Mouse (Mus musculus): ENCODE measurements around the gene Lmf1. TPM values are rescaled to one million over a fixed set of nuclear protein-coding genes. Genes with fewer than 3 reads are reported as not detected.

The Lmf1 gene
- polyA plus RNA-seq, 1 experiment from 2014 or later: 28.2 TPM

DNA sequence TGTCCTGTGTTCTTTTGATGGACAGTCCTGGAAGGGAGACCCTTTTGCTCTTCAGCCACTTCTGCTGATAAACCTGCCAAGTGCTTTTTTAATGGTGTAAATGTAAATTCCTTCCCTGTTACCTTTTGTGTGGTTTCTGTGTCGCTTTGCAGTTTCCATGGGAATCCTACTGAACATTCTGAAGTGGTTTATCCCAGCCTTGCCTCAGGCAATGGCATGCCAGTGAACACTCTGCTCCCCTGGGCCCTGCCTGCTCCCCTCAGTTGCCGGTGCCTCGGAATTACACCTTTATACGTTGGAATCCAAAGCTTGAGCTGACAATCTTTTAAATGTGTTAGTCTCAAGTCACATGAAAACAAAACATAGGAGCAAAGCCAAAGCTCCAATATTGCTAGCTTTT is 62.1 kb downstream of the Lmf1 start:
- Histone ChIP-seq H3K9ac (ENCODE audit: low read depth, low read length) (no peak overlapping the region), H3K9me3 (ENCODE audit: control insufficient read depth, low read length) (no peaks in the 10 kb centered on the region), H3K27ac (ENCODE audit: low read depth, low read length) (0 out of 2 replicates have a peak overlapping the region, but pooled peaks have one; percentile 9), H3K4me2 (ENCODE audit: low read length) (no peak overlapping the region), H3K4me1 (ENCODE audit: control insufficient read depth, insufficient read depth, low read depth, low read length) (peaks cover 11% of the 10 kb centered on the region), H3K4me3 (ENCODE audit: low read length) (no peak overlapping the region), H3K27me3 (replicated peaks; ENCODE audit: control insufficient read depth, insufficient read depth, low read length) (no peaks in the 10 kb centered on the region), H3K36me3 (ENCODE audit: control insufficient read depth, insufficient read depth, low read length) (no peaks in the 10 kb centered on the region)
- no peak for ATAC-seq
- WGBS: 36% methylated on average over 4 of the region's 4 CpGs

- Histone ChIP-seq H3K27ac (ENCODE audit: low read depth, low read length) (no peak overlapping the region), H3K9me3 (ENCODE audit: control insufficient read depth, low read length) (no peaks in the 10 kb centered on the region), H3K27me3 (replicated peaks; ENCODE audit: control insufficient read depth, insufficient read depth, low read length) (no peaks in the 10 kb centered on the region), H3K9ac (ENCODE audit: low read depth, low read length) (no peak overlapping the region), H3K4me1 (ENCODE audit: control insufficient read depth, insufficient read depth, low read depth, low read length) (peaks cover 11% of the 10 kb centered on the region), H3K4me2 (ENCODE audit: low read length) (no peak overlapping the region), H3K36me3 (ENCODE audit: control insufficient read depth, insufficient read depth, low read length) (no peaks in the 10 kb centered on the region), H3K4me3 (ENCODE audit: low read length) (no peak overlapping the region)
- ATAC-seq: no peak
- 71% methylated on average over 8 of the region's 8 CpGs for whole genome bisulfite sequencing
Observed at GRCm38 (mm10) chr17:25642032-25642431, 63.1 kb downstream of the Lmf1 start.

- 0 out of 2 replicates have a peak, but pooled peaks have one; percentile 19 for ATAC-seq
- peaks cover 11% of the 10 kb centered on the region for H3K4me1 ChIP-seq (ENCODE audit: control insufficient read depth, insufficient read depth, low read depth, low read length)
Observed at GRCm38 (mm10) chr17:25643517-25644294, 64.8 kb downstream of the Lmf1 start.

GRCm38 (mm10) chr17:25644761-25645160 is 65.9 kb downstream of the Lmf1 start:
- H3K4me1 ChIP-seq (ENCODE audit: control insufficient read depth, insufficient read depth, low read depth, low read length): peaks cover 11% of the 10 kb centered on the region
- H3K27me3 ChIP-seq (replicated peaks; ENCODE audit: control insufficient read depth, insufficient read depth, low read length): no peaks in the 10 kb centered on the region
- no peak for ATAC-seq
- H3K4me2 ChIP-seq (ENCODE audit: low read length): no peak overlapping the region
- no peak overlapping the region for H3K27ac ChIP-seq (ENCODE audit: low read depth, low read length)
- H3K4me3 ChIP-seq (ENCODE audit: low read length): no peak overlapping the region
- H3K36me3 ChIP-seq (ENCODE audit: control insufficient read depth, insufficient read depth, low read length): no peaks in the 10 kb centered on the region
- no peak overlapping the region for H3K9ac ChIP-seq (ENCODE audit: low read depth, low read length)
- 91% methylated on average over 3 of the region's 3 CpGs for WGBS
- H3K9me3 ChIP-seq (ENCODE audit: control insufficient read depth, low read length): no peaks in the 10 kb centered on the region

More at GRCm38 (mm10) chr17:25643517-25644294, 64.8 kb downstream of the Lmf1 start:
- no peak overlapping the region for H3K4me2 ChIP-seq (ENCODE audit: low read length)
- no peak overlapping the region for H3K27ac ChIP-seq (ENCODE audit: low read depth, low read length)
- no peaks in the 10 kb centered on the region for H3K27me3 ChIP-seq (replicated peaks; ENCODE audit: control insufficient read depth, insufficient read depth, low read length)
- no peak overlapping the region for H3K4me3 ChIP-seq (ENCODE audit: low read length)
- no peak overlapping the region for H3K9ac ChIP-seq (ENCODE audit: low read depth, low read length)
- H3K9me3 ChIP-seq (ENCODE audit: control insufficient read depth, low read length): no peaks in the 10 kb centered on the region
- 45% methylated on average over 13 of the region's 13 CpGs for WGBS
- H3K36me3 ChIP-seq (ENCODE audit: control insufficient read depth, insufficient read depth, low read length): no peaks in the 10 kb centered on the region

DNA sequence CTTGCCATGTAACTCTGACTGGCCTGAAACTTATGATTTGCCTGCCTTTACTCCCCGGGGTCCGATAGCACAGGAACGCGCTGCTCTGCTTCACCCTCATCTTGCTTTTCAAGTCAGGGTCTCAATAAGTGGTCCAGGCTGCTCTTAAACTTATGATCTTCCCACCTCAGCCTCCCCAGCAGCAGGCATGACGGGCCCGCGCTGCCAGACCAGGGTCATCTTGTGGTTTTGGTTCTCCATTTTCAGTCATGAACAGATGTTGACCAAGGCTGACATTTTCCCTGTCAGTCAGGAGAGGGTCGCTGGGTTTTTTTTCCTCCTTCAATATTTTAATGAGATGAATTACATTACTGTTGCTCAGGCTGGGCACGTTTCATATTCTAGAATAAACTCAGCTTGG is 66.8 kb downstream of the Lmf1 start:
- no peak for ATAC-seq

DNA sequence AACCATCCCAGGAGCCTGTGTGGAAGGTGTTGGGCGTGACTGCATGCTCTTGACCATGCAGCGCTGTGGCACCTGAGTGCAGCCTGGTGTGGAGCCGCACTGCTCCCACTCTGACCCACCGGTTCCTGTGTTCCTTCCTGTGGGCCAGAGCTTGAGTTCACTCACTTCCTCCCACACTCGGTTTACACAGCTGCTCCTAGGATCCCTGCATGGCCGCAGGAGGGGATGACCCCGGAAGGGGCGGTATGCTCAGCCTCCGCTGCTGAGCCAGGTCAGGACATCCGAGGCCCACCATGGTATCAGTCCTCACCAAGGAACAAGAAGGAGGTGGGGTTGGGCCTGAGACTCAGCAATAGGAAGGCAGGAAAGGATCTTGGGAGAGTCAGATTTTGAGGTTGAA is 69.0 kb downstream of the Lmf1 start:
- no peak overlapping the region for H3K27ac ChIP-seq (ENCODE audit: low read depth, low read length)
- no peak overlapping the region for H3K9ac ChIP-seq (ENCODE audit: low read depth, low read length)
- H3K4me1 ChIP-seq (ENCODE audit: control insufficient read depth, insufficient read depth, low read depth, low read length): peaks cover 7% of the 10 kb centered on the region
- no peaks in the 10 kb centered on the region for H3K9me3 ChIP-seq (ENCODE audit: control insufficient read depth, low read length)
- H3K4me2 ChIP-seq (ENCODE audit: low read length): no peak overlapping the region
- no peaks in the 10 kb centered on the region for H3K27me3 ChIP-seq (replicated peaks; ENCODE audit: control insufficient read depth, insufficient read depth, low read length)
- WGBS: 89% methylated on average over 10 of the region's 10 CpGs
- no peak for ATAC-seq
- H3K36me3 ChIP-seq (ENCODE audit: control insufficient read depth, insufficient read depth, low read length): no peaks in the 10 kb centered on the region
- no peak overlapping the region for H3K4me3 ChIP-seq (ENCODE audit: low read length)

More for the DNA sequence above, 66.8 kb downstream of the Lmf1 start:
- H3K9ac ChIP-seq (ENCODE audit: low read depth, low read length): no peak overlapping the region
- H3K27ac ChIP-seq (ENCODE audit: low read depth, low read length): no peak overlapping the region
- peaks cover 11% of the 10 kb centered on the region for H3K4me1 ChIP-seq (ENCODE audit: control insufficient read depth, insufficient read depth, low read depth, low read length)
- H3K4me3 ChIP-seq (ENCODE audit: low read length): no peak overlapping the region
- H3K27me3 ChIP-seq (replicated peaks; ENCODE audit: control insufficient read depth, insufficient read depth, low read length): no peaks in the 10 kb centered on the region
- no peaks in the 10 kb centered on the region for H3K36me3 ChIP-seq (ENCODE audit: control insufficient read depth, insufficient read depth, low read length)
- H3K9me3 ChIP-seq (ENCODE audit: control insufficient read depth, low read length): no peaks in the 10 kb centered on the region
- WGBS: 82% methylated on average over 9 of the region's 9 CpGs
- H3K4me2 ChIP-seq (ENCODE audit: low read length): no peak overlapping the region

DNA sequence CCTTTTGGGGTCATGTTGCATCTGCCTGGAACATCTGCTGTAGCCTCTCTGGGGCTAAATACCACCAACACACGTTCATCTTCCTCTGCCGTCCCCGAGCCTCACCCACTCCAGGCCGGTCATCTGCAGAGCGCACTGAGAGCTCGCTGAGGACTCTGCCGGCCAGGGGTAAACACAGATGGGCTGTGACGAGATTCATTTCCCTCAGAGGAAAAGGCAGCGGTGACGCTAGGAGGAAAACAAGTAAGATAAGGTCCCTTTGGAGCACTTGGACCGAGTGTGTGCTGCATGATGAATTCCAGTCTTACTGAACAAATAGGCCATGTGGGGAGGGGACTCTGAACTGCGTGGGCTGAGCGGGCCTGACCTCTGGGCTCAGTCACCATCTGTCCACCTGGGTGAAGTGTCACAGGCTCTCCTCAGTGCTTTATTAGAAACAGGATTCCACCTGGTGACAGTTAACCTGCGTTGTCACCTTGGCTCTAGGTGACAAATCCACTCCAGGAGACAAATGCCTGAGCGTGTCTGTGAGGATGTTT is 69.9 kb downstream of the Lmf1 start:
- WGBS: 72% methylated on average over 15 of the region's 15 CpGs
- Histone ChIP-seq H3K27ac (ENCODE audit: low read depth, low read length) (no peak overlapping the region), H3K9ac (ENCODE audit: low read depth, low read length) (no peak overlapping the region), H3K36me3 (ENCODE audit: control insufficient read depth, insufficient read depth, low read length) (no peaks in the 10 kb centered on the region), H3K4me2 (ENCODE audit: low read length) (no peak overlapping the region), H3K4me1 (ENCODE audit: control insufficient read depth, insufficient read depth, low read depth, low read length) (peaks cover 4% of the 10 kb centered on the region), H3K27me3 (replicated peaks; ENCODE audit: control insufficient read depth, insufficient read depth, low read length) (no peaks in the 10 kb centered on the region), H3K9me3 (ENCODE audit: control insufficient read depth, low read length) (no peaks in the 10 kb centered on the region), H3K4me3 (ENCODE audit: low read length) (no peak overlapping the region)
- no peak for ATAC-seq

- H3K27me3 ChIP-seq (replicated peaks; ENCODE audit: control insufficient read depth, insufficient read depth, low read length): no peaks in the 10 kb centered on the region
- 91% methylated on average over 7 of the region's 7 CpGs for WGBS
- ATAC-seq: no peak
- no peaks in the 10 kb centered on the region for H3K9me3 ChIP-seq (ENCODE audit: control insufficient read depth, low read length)
- H3K36me3 ChIP-seq (ENCODE audit: control insufficient read depth, insufficient read depth, low read length): no peaks in the 10 kb centered on the region
- no peak overlapping the region for H3K27ac ChIP-seq (ENCODE audit: low read depth, low read length)
- no peak overlapping the region for H3K9ac ChIP-seq (ENCODE audit: low read depth, low read length)
- H3K4me2 ChIP-seq (ENCODE audit: low read length): no peak overlapping the region
- no peak overlapping the region for H3K4me3 ChIP-seq (ENCODE audit: low read length)
- H3K4me1 ChIP-seq (ENCODE audit: control insufficient read depth, insufficient read depth, low read depth, low read length): no peaks in the 10 kb centered on the region
Observed at GRCm38 (mm10) chr17:25650726-25651125, 71.8 kb downstream of the Lmf1 start.

GRCm38 (mm10) chr17:25652272-25652671 is 73.4 kb downstream of the Lmf1 start:
- Histone ChIP-seq H3K36me3 (ENCODE audit: control insufficient read depth, insufficient read depth, low read length) (no peaks in the 10 kb centered on the region), H3K27me3 (replicated peaks; ENCODE audit: control insufficient read depth, insufficient read depth, low read length) (no peaks in the 10 kb centered on the region), H3K4me3 (ENCODE audit: low read length) (no peak overlapping the region), H3K9ac (ENCODE audit: low read depth, low read length) (no peak overlapping the region), H3K4me2 (ENCODE audit: low read length) (no peak overlapping the region), H3K9me3 (ENCODE audit: control insufficient read depth, low read length) (no peaks in the 10 kb centered on the region), H3K27ac (ENCODE audit: low read depth, low read length) (no peak overlapping the region), H3K4me1 (ENCODE audit: control insufficient read depth, insufficient read depth, low read depth, low read length) (no peaks in the 10 kb centered on the region)
- 78% methylated on average over 8 of the region's 8 CpGs for WGBS
- ATAC-seq: no peak

Measured in hindbrain, embryonic 16.5 days (tissue).